In the genomic region with DNA sequence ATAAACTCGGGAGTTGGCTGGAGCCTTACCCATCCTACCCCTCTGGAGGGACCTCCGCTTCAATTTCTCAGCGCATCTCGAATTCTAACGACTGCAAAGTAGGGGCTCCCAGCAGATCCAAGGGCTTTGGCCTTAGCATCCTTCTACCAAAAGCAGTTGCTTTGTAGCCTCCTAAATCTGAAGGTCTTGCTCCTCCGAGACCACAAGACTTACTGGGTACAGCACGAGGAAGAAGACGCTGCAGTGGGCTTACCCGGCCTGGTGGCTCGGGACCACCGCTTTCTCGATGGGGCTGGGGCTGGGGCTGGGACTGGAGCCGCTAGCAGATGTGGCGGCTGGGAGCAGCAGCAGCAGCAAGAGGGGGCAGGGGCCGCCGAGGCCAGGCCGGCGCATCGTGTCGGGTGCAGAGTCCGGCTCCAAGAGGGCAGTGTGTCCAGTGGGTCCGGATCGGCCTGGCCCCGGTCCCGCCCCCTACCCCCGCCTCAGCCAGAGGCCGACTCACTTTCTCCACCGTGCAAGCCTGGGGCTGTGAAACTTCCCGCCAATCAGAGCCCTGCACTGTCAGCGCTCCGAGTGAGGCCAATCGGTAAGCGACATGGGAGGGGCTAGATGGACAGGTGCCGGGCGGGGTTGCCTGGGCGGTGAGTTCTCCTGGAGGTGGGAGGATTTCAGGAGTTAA, we compare ENCODE assay signal across 8 mouse cellular contexts. TPM values are rescaled to one million over a fixed set of nuclear protein-coding genes. Genes with fewer than 3 reads are reported as not detected.
A peak's percentile ranks its signal among the peaks of the same experiment; 100 is the strongest.
DNase-seq lines count a peak whose midpoint lies in the region; ATAC-seq and TF ChIP-seq lines count a peak whose summit lies in the region.

A gene (minus strand): TSS at position 518 of the 679 bp plus-strand sequence.

- no peaks in the 10 kb centered on the region for H3K36me3 ChIP-seq in testis, adult 2 months (ENCODE audit: control insufficient read depth, insufficient read depth, low read length)
- peaks cover 12% of the 10 kb centered on the region for H3K36me3 ChIP-seq in embryonic facial prominence, embryonic 10.5 days (replicated peaks)
- H3K36me3 ChIP-seq in heart, embryonic 12.5 days: peaks cover 4% of the 10 kb centered on the region
- H3K36me3 ChIP-seq in kidney, embryonic 16.5 days (ENCODE audit: insufficient read depth, low read length): 0 out of 2 replicates have a peak, but pooled peaks cover 3% of the 10 kb centered on the region
- H3K36me3 ChIP-seq in liver, embryonic 16.5 days (ENCODE audit: control insufficient read depth, insufficient read depth): no peaks in the 10 kb centered on the region
- no peaks in the 10 kb centered on the region; the same call in 1 of the 2 replicates for H3K36me3 ChIP-seq in splenic B cell, adult 2 months (ENCODE audit: control insufficient read depth, insufficient read depth, low read length, poor library complexity, severe bottlenecking)

- H3K9me3 ChIP-seq in embryonic facial prominence, embryonic 10.5 days: no peaks in the 10 kb centered on the region
- H3K9me3 ChIP-seq in heart, embryonic 12.5 days (replicated peaks): no peaks in the 10 kb centered on the region
- no peaks in the 10 kb centered on the region for H3K9me3 ChIP-seq in kidney, embryonic 16.5 days (ENCODE audit: low read length)
- H3K9me3 ChIP-seq in liver, embryonic 16.5 days (replicated peaks; ENCODE audit: control insufficient read depth, low read length): no peaks in the 10 kb centered on the region

- H3K4me3 ChIP-seq in testis, adult 2 months (ENCODE audit: control insufficient read depth, low read depth, low read length): no peak within 1 kb of the TSS
- peak within 1 kb of the TSS; percentile 66 for H3K4me3 ChIP-seq in embryonic facial prominence, embryonic 10.5 days
- peak within 1 kb of the TSS; percentile 53 for H3K4me3 ChIP-seq in heart, embryonic 12.5 days
- peak within 1 kb of the TSS; percentile 45 for H3K4me3 ChIP-seq in kidney, embryonic 16.5 days (ENCODE audit: low read length)
- H3K4me3 ChIP-seq in liver, embryonic 16.5 days (ENCODE audit: low read depth, low read length): peak within 1 kb of the TSS; percentile 20; the same call in 1 of the 2 replicates

- H3K9ac ChIP-seq in heart, embryonic 12.5 days: peak within 1 kb of the TSS; percentile 68
- H3K9ac ChIP-seq in kidney, embryonic 16.5 days (replicated peaks; ENCODE audit: low read length): peak within 1 kb of the TSS; percentile 60
- H3K9ac ChIP-seq in liver, embryonic 16.5 days (ENCODE audit: low read depth, low read length): no peak within 1 kb of the TSS

- H3K4me1 ChIP-seq in testis, adult 2 months (ENCODE audit: control insufficient read depth, insufficient read depth, low read length): peaks cover 13% of the 10 kb centered on the region
- peaks cover 55% of the 10 kb centered on the region for H3K4me1 ChIP-seq in embryonic facial prominence, embryonic 10.5 days
- peaks cover 37% of the 10 kb centered on the region for H3K4me1 ChIP-seq in heart, embryonic 12.5 days (replicated peaks)
- peaks cover 49% of the 10 kb centered on the region for H3K4me1 ChIP-seq in kidney, embryonic 16.5 days (ENCODE audit: insufficient read depth, low read length)
- peaks cover 4% of the 10 kb centered on the region for H3K4me1 ChIP-seq in liver, embryonic 16.5 days (ENCODE audit: control insufficient read depth, low read depth, low read length)

- DNase-seq in testis, postnatal 10 days (ENCODE audit: low spot score): no peak
- DNase-seq in embryonic facial prominence, embryonic 10.5 days (ENCODE audit: low spot score): peak; percentile 87
- DNase-seq in splenic B cell, adult 2 months (ENCODE audit: low read depth, low spot score): peak; percentile 45
- no peak for DNase-seq in thymus, postnatal 0 days (ENCODE audit: low spot score)

- H3K27ac ChIP-seq in testis, adult 2 months (ENCODE audit: control insufficient read depth, insufficient read depth, low read depth, low read length): no peak within 1 kb of the TSS
- peak within 1 kb of the TSS; percentile 83 for H3K27ac ChIP-seq in embryonic facial prominence, embryonic 10.5 days (replicated peaks)
- H3K27ac ChIP-seq in heart, embryonic 12.5 days (ENCODE audit: poor library complexity, severe bottlenecking): no peak within 1 kb of the TSS
- no peak within 1 kb of the TSS for H3K27ac ChIP-seq in kidney, embryonic 16.5 days (ENCODE audit: low read length)
- H3K27ac ChIP-seq in liver, embryonic 16.5 days (ENCODE audit: low read length): no peak within 1 kb of the TSS

- H3K4me2 ChIP-seq in heart, embryonic 12.5 days: peak within 1 kb of the TSS; percentile 90
- peak within 1 kb of the TSS; percentile 70 for H3K4me2 ChIP-seq in kidney, embryonic 16.5 days (replicated peaks; ENCODE audit: low read depth, low read length)
- H3K4me2 ChIP-seq in liver, embryonic 16.5 days (ENCODE audit: low read depth, low read length): peak within 1 kb of the TSS; percentile 39

- TF ChIP-seq CTCF in testis, adult 2 months (IDR thresholded peaks at IDR 0.05; ENCODE audit: control insufficient read depth, insufficient read depth, insufficient replicate concordance, low read depth, low read length): no peak

- TF ChIP-seq POLR2A in testis, adult 2 months (IDR thresholded peaks at IDR 0.05; ENCODE audit: control insufficient read depth, low read depth, low read length): no peak

- peak; percentile 48 for ATAC-seq in heart, embryonic 12.5 days (ENCODE audit: insufficient number of reproducible peaks, low FRiP score)
- ATAC-seq in kidney, embryonic 16.5 days (ENCODE audit: low FRiP score, low TSS enrichment): peak; percentile 62
- peak; percentile 80 for ATAC-seq in liver, embryonic 16.5 days (ENCODE audit: low read depth)

- under 1% methylated on average over 36 of the region's 36 CpGs for WGBS in embryonic facial prominence, embryonic 10.5 days
- WGBS in heart, embryonic 12.5 days: under 1% methylated on average over 36 of the region's 36 CpGs
- WGBS in kidney, embryonic 16.5 days: under 1% methylated on average over 36 of the region's 36 CpGs
- 2% methylated on average over 35 of the region's 36 CpGs for WGBS in liver, embryonic 16.5 days (ENCODE audit: insufficient replicate concordance)

- peaks cover 2% of the 10 kb centered on the region for H3K27me3 ChIP-seq in testis, adult 2 months (ENCODE audit: control insufficient read depth, insufficient read depth, low read length)
- H3K27me3 ChIP-seq in embryonic facial prominence, embryonic 10.5 days (replicated peaks; ENCODE audit: low read depth, poor library complexity, severe bottlenecking): peaks cover 82% of the 10 kb centered on the region
- peaks cover 72% of the 10 kb centered on the region for H3K27me3 ChIP-seq in heart, embryonic 12.5 days (replicated peaks)
- H3K27me3 ChIP-seq in kidney, embryonic 16.5 days (ENCODE audit: insufficient read depth, low read length): peaks cover 63% of the 10 kb centered on the region
- H3K27me3 ChIP-seq in liver, embryonic 16.5 days (ENCODE audit: control insufficient read depth, insufficient read depth, low read depth, low read length): peaks cover 78% of the 10 kb centered on the region
- no peaks in the 10 kb centered on the region for H3K27me3 ChIP-seq in splenic B cell, adult 2 months (ENCODE audit: control insufficient read depth, insufficient read depth, low read length, poor library complexity, severe bottlenecking)

RNA-seq across cellular contexts. Expression of the gene that starts here (rescaled TPM):
- polyA plus RNA-seq in testis, adult 2 months (2012; rRNA removed): 23.9 and 26.1 TPM in 2 replicates
- polyA plus RNA-seq in embryonic facial prominence, embryonic 10.5 days (2016; fragmentation: Nextera tagmentation; extraction: Ambion mirVana): 7.1 and 8.8 TPM in 2 replicates
- polyA plus RNA-seq in heart, embryonic 12.5 days (2016; fragmentation: Nextera tagmentation; extraction: Ambion mirVana): 53.9 and 57.1 TPM in 2 replicates
- 45.9 and 55.8 TPM in 2 replicates for polyA plus RNA-seq in kidney, embryonic 16.5 days (2015; fragmentation: Nextera tagmentation; extraction: Ambion mirVana)
- polyA plus RNA-seq in liver, embryonic 16.5 days (2015; fragmentation: Nextera tagmentation; extraction: Ambion mirVana): 5.2 and 7.6 TPM in 2 replicates
- polyA plus RNA-seq in thymus, postnatal 0 days (2015; fragmentation: Nextera tagmentation; extraction: Ambion mirVana): 3.6 and 5.6 TPM in 2 replicates

Comparison
In these comparisons a context has a peak if more than half of its experiments do, and no peak if none do; other contexts are left out.
1. DNase-seq: peak in embryonic facial prominence, embryonic 10.5 days (single experiment) and splenic B cell, adult 2 months (single experiment); none in testis, postnatal 10 days (single experiment) and thymus, postnatal 0 days (single experiment).
2. H3K4me2 ChIP-seq: peak in every context shown above with its lines; median percentile 90 in heart, embryonic 12.5 days; 70 in kidney, embryonic 16.5 days; 39 in liver, embryonic 16.5 days.
3. Peak in every context shown above with its lines, with median percentiles within 50 percentile points of each other: ATAC-seq.